20 mouse cellular contexts compared by ENCODE assay signal in genomic region chr2:9894836-9895593, GRCm38 (mm10). TPM values are rescaled to one million over a fixed set of nuclear protein-coding genes. Genes with fewer than 3 reads are reported as not detected.
DNase-seq lines count a peak whose midpoint lies in the region; ATAC-seq and TF ChIP-seq lines count a peak whose summit lies in the region.
"Had no signal": no experiment of that assay in that cellular context is flagged by ENCODE, and none has a peak within 500 bp of the region (broad histone marks: within the 10 kb centered on the region; RNA-seq: fewer than 3 reads in every experiment).

No protein-coding gene starts in this region.

- 1% methylated on average over 19 of the region's 19 CpGs for WGBS in heart, embryonic 14.5 days
- under 1% methylated on average over 19 of the region's 19 CpGs for WGBS in heart, embryonic 10.5 days
- 2% methylated on average over 19 of the region's 19 CpGs for WGBS in embryonic facial prominence, embryonic 13.5 days

- H3K4me2 ChIP-seq in heart, embryonic 14.5 days (ENCODE audit: low read length) = peak overlapping the region; percentile 44; the same call in 1 of the 2 replicates
- H3K4me2 ChIP-seq in embryonic facial prominence, embryonic 13.5 days = peak overlapping the region; percentile 52; the same call in 1 of the 2 replicates

- H3K27me3 ChIP-seq in heart, embryonic 14.5 days (ENCODE audit: control insufficient read depth, insufficient read depth, low read length) = peaks cover 90% of the 10 kb centered on the region
- H3K27me3 ChIP-seq in heart, embryonic 10.5 days (ENCODE audit: insufficient read depth, poor library complexity, severe bottlenecking) = peaks cover 97% of the 10 kb centered on the region
- H3K27me3 ChIP-seq in MEL (ENCODE audit: control insufficient read depth in 1 of 2, insufficient read depth in 2 of 2, low read length in 2 of 2) = no peaks in the 10 kb centered on the region
- H3K27me3 ChIP-seq in embryonic facial prominence, embryonic 13.5 days = peaks cover 96% of the 10 kb centered on the region

- H3K27ac ChIP-seq in heart, embryonic 14.5 days (replicated peaks in 1 of 2; ENCODE audit: control insufficient read depth in 1 of 2, insufficient read depth in 1 of 2, low read depth in 2 of 2, low read length in 2 of 2) = no peak overlapping the region
- H3K27ac ChIP-seq in heart, embryonic 10.5 days = no peak overlapping the region
- no peak overlapping the region for H3K27ac ChIP-seq in MEL (ENCODE audit: control insufficient read depth, low read depth, low read length)
- H3K27ac ChIP-seq in embryonic facial prominence, embryonic 13.5 days = no peak overlapping the region
- H3K27ac ChIP-seq: lung, embryonic 15.5 days had no signal

- peaks cover 0 to 3% of the 10 kb centered on the region in 2 experiments; a peak in 2 of 4 replicates for H3K4me1 ChIP-seq in heart, embryonic 14.5 days (ENCODE audit: control insufficient read depth in 2 of 2, insufficient read depth in 2 of 2, low read length in 2 of 2)
- peaks cover 26% of the 10 kb centered on the region for H3K4me1 ChIP-seq in heart, embryonic 10.5 days
- peaks cover 7 to 27% of the 10 kb centered on the region in 2 experiments for H3K4me1 ChIP-seq in MEL (ENCODE audit: control insufficient read depth in 1 of 2, insufficient read depth in 2 of 2, low read length in 2 of 2)
- peaks cover 8% of the 10 kb centered on the region for H3K4me1 ChIP-seq in embryonic facial prominence, embryonic 13.5 days
- H3K4me1 ChIP-seq: lung, embryonic 15.5 days had no signal

- H3K4me3 ChIP-seq in heart, embryonic 14.5 days (ENCODE audit: control insufficient read depth in 1 of 2, insufficient read depth in 1 of 2, low read depth in 1 of 2, low read length in 2 of 2) = no peak overlapping the region
- no peak overlapping the region; the same call in 1 of the 2 replicates for H3K4me3 ChIP-seq in heart, embryonic 10.5 days
- H3K4me3 ChIP-seq in MEL (ENCODE audit: control insufficient read depth in 1 of 2, insufficient read depth in 1 of 2, low read depth in 2 of 2, low read length in 2 of 2) = peak overlapping the region; percentile 34 to 39
- H3K4me3 ChIP-seq in embryonic facial prominence, embryonic 13.5 days = no peak overlapping the region
- H3K4me3 ChIP-seq: lung, embryonic 15.5 days had no signal

- no peak for ATAC-seq in heart, embryonic 14.5 days (ENCODE audit: insufficient number of reproducible peaks, insufficient read depth, low FRiP score, low read depth)
- peak; percentile 57; the same call in 1 of the 2 replicates for ATAC-seq in embryonic facial prominence, embryonic 13.5 days (ENCODE audit: insufficient number of reproducible peaks, insufficient read depth, low FRiP score, low TSS enrichment, low read depth)
- ATAC-seq in frontal cortex, adult (ENCODE audit: low TSS enrichment) = no peak
- ATAC-seq: intestine, postnatal 0 days had no signal

- H3K9ac ChIP-seq in heart, embryonic 14.5 days (ENCODE audit: low read length) = no peak overlapping the region
- no peak overlapping the region; the same call in 1 of the 2 replicates for H3K9ac ChIP-seq in MEL (ENCODE audit: control insufficient read depth, low read depth, low read length, poor library complexity, severe bottlenecking)
- no peak overlapping the region for H3K9ac ChIP-seq in embryonic facial prominence, embryonic 13.5 days
- H3K9ac ChIP-seq: lung, embryonic 15.5 days had no signal

- H3K79me2 ChIP-seq in MEL (ENCODE audit: control insufficient read depth, insufficient read depth, low read length, poor library complexity) = no peaks in the 10 kb centered on the region

- no peaks in the 10 kb centered on the region for H3K9me3 ChIP-seq in heart, embryonic 14.5 days (ENCODE audit: control insufficient read depth, low read length)
- H3K9me3 ChIP-seq in heart, embryonic 10.5 days = no peaks in the 10 kb centered on the region
- H3K9me3 ChIP-seq in MEL (replicated peaks; ENCODE audit: insufficient read depth, low read length) = no peaks in the 10 kb centered on the region
- no peaks in the 10 kb centered on the region for H3K9me3 ChIP-seq in embryonic facial prominence, embryonic 13.5 days
- H3K9me3 ChIP-seq: lung, embryonic 15.5 days had no signal

- TF ChIP-seq RAD21 in MEL (IDR thresholded peaks at IDR 0.05; ENCODE audit: low read depth, low read length) = no peak

- TF ChIP-seq POLR2A in MEL (IDR thresholded peaks at IDR 0.05; ENCODE audit: control insufficient read depth in 1 of 2, insufficient read depth in 1 of 2, low read depth in 1 of 2, low read length in 2 of 2, poor library complexity in 1 of 2) = no peak

- no peak for TF ChIP-seq CTCF in MEL (IDR thresholded peaks at IDR 0.05 in 2 of 3, conservative IDR thresholded peaks at IDR 0.05 in 1 of 3; ENCODE audit: control insufficient read depth in 1 of 3, insufficient read depth in 1 of 3, low read depth in 2 of 3, low read length in 3 of 3, poor library complexity in 1 of 3, severe bottlenecking in 1 of 3)

- TF ChIP-seq EP300 in MEL (IDR thresholded peaks at IDR 0.05; ENCODE audit: low read depth in 1 of 2, low read length in 2 of 2) = peak in 1 of 2 experiments; percentile 26; a peak in 2 of 4 replicates

- DNase-seq in heart, embryonic 10.5 days (ENCODE audit: low spot score) = no peak
- DNase-seq in MEL (ENCODE audit: low read depth, low spot score) = peak; percentile 44
- DNase-seq in naive thymus-derived CD4-positive, alpha-beta T cell, adult 2 months (ENCODE audit: low read depth) = peak; percentile 10
- DNase-seq in ovary, postnatal 36 days (ENCODE audit: low spot score) = no peak
- DNase-seq: adrenal gland, adult 2 months; cerebellum, adult 8-10 months; heart, adult 18-20 months; kidney, postnatal 25 days; thymus, adult 18-20 months had no signal

- no peaks in the 10 kb centered on the region for H3K36me3 ChIP-seq in heart, embryonic 14.5 days (ENCODE audit: control insufficient read depth, insufficient read depth, low read length)
- H3K36me3 ChIP-seq in heart, embryonic 10.5 days = no peaks in the 10 kb centered on the region
- peaks cover 0 to 19% of the 10 kb centered on the region in 2 experiments; a peak in 2 of 4 replicates for H3K36me3 ChIP-seq in MEL (ENCODE audit: control insufficient read depth in 1 of 2, insufficient read depth in 2 of 2, low read length in 2 of 2)
- H3K36me3 ChIP-seq in embryonic facial prominence, embryonic 13.5 days = no peaks in the 10 kb centered on the region
- H3K36me3 ChIP-seq: lung, embryonic 15.5 days had no signal

TF ChIP-seq in MEL, 35 proteins besides CTCF, POLR2A, EP300 and RAD21:
- TF ChIP-seq JUND (IDR thresholded peaks at IDR 0.05; ENCODE audit: low read depth, low read length) (no peak), MAZ (IDR thresholded peaks at IDR 0.05; ENCODE audit: low read depth, low read length) (no peak), MYB (IDR thresholded peaks at IDR 0.05; ENCODE audit: low read depth, low read length) (no peak), KAT2A (conservative IDR thresholded peaks at IDR 0.05; ENCODE audit: low read depth, low read length) (no peak), BHLHE40 (IDR thresholded peaks at IDR 0.05; ENCODE audit: borderline replicate concordance, low read depth, low read length) (no peak), TBP (IDR thresholded peaks at IDR 0.05; ENCODE audit: low read depth, low read length) (no peak), MXI1 (IDR thresholded peaks at IDR 0.05; ENCODE audit: low read depth, low read length) (peak; percentile 28; the same call in 1 of the 2 replicates), USF2 (IDR thresholded peaks at IDR 0.05; ENCODE audit: borderline replicate concordance in 1 of 2, insufficient read depth in 1 of 2, low read depth in 1 of 2, low read length in 2 of 2) (no peak), POLR2AphosphoS5 (IDR thresholded peaks at IDR 0.05; ENCODE audit: borderline replicate concordance, low read depth, low read length) (no peak), CHD1 (IDR thresholded peaks at IDR 0.05; ENCODE audit: low read depth, low read length) (no peak), ETS1 (IDR thresholded peaks at IDR 0.05; ENCODE audit: low read depth, low read length) (0 out of 2 replicates have a peak, but pooled peaks have one; percentile 11), NELFE (IDR thresholded peaks at IDR 0.05; ENCODE audit: low read depth, low read length) (no peak), GABPA (IDR thresholded peaks at IDR 0.05; ENCODE audit: low read depth, low read length) (no peak), SMC3 (IDR thresholded peaks at IDR 0.05; ENCODE audit: low read depth, low read length) (no peak), MAFK (IDR thresholded peaks at IDR 0.05; ENCODE audit: borderline replicate concordance, low read depth, low read length) (no peak)

RNA-seq across cellular contexts. Expression of gene Gata3, which starts 5.2 kb away (rescaled TPM):
- polyA plus RNA-seq in heart, embryonic 14.5 days (2014; fragmentation: Nextera tagmentation; extraction: Ambion mirVana) = 2.4 and 3.1 TPM in 2 replicates
- 9.1 and 21.7 TPM in 2 replicates for polyA plus RNA-seq in heart, embryonic 10.5 days (2016; fragmentation: Nextera tagmentation; extraction: Ambion mirVana)
- 0.12 and 0.46 TPM in 2 replicates for total RNA-seq in MEL (2012; rRNA removed)
- 1 to 10 TPM in 1 of 2 experiments, not detected in 1; 2.0 TPM for polyA plus RNA-seq in MEL (2012; ENCODE audit: insufficient read depth in 1 of 2, insufficient read length in 2 of 2, low read depth in 1 of 2, low replicate concordance in 2 of 2, missing spikeins in 1 of 2)
- 21.7 and 29.8 TPM in 2 replicates for polyA plus RNA-seq in embryonic facial prominence, embryonic 13.5 days (2015; fragmentation: Nextera tagmentation; extraction: Ambion mirVana)
- total RNA-seq: liver, adult 2 months had no signal

RNA-seq across cellular contexts. Expression of gene 9230102O04Rik, which starts 5.7 kb away (rescaled TPM):
- not detected in 2 replicates for polyA plus RNA-seq in heart, embryonic 14.5 days (2014; fragmentation: Nextera tagmentation; extraction: Ambion mirVana)
- 0.76 TPM in 1 of 2 replicates, not detected in the other for polyA plus RNA-seq in heart, embryonic 10.5 days (2016; fragmentation: Nextera tagmentation; extraction: Ambion mirVana)
- 0.50 and 1.5 TPM in 2 replicates for total RNA-seq in MEL (2012; rRNA removed)
- 1 to 10 TPM in 1 of 2 experiments, not detected in 1; 2.4 TPM for polyA plus RNA-seq in MEL (2012; ENCODE audit: insufficient read depth in 1 of 2, insufficient read length in 2 of 2, low read depth in 1 of 2, low replicate concordance in 2 of 2, missing spikeins in 1 of 2)
- 0.70 and 0.79 TPM in 2 replicates for polyA plus RNA-seq in embryonic facial prominence, embryonic 13.5 days (2015; fragmentation: Nextera tagmentation; extraction: Ambion mirVana)
- total RNA-seq: adrenal gland, adult 2 months; heart, adult 18-20 months; hematopoietic stem cell, adult 5-6 weeks; layer of hippocampus, postnatal 10 days; left cerebral cortex, postnatal 14 days; liver, adult 2 months; megakaryocyte, adult 5-6 weeks had no signal
- polyA plus RNA-seq: adrenal gland, adult 2 months; intestine, postnatal 0 days; liver, adult 2 months; lung, embryonic 15.5 days had no signal

RNA-seq across cellular contexts. Expression of gene 4930412O13Rik, which starts 14.0 kb away (rescaled TPM):
- polyA plus RNA-seq in heart, embryonic 14.5 days (2014; fragmentation: Nextera tagmentation; extraction: Ambion mirVana) = 0.57 TPM in 1 of 2 replicates, not detected in the other
- polyA plus RNA-seq in heart, embryonic 10.5 days (2016; fragmentation: Nextera tagmentation; extraction: Ambion mirVana) = 1.1 and 2.6 TPM in 2 replicates
- total RNA-seq in MEL (2012; rRNA removed) = not detected in 2 replicates
- under 1 TPM in 1 of 2 experiments, not detected in 1; 0.28 TPM for polyA plus RNA-seq in MEL (2012; ENCODE audit: insufficient read depth in 1 of 2, insufficient read length in 2 of 2, low read depth in 1 of 2, low replicate concordance in 2 of 2, missing spikeins in 1 of 2)
- 1.0 TPM in 1 of 2 replicates, not detected in the other for polyA plus RNA-seq in embryonic facial prominence, embryonic 13.5 days (2015; fragmentation: Nextera tagmentation; extraction: Ambion mirVana)
- total RNA-seq: heart, adult 18-20 months; hematopoietic stem cell, adult 5-6 weeks; layer of hippocampus, postnatal 10 days; left cerebral cortex, postnatal 14 days; liver, adult 2 months; megakaryocyte, adult 5-6 weeks had no signal
- polyA plus RNA-seq: intestine, postnatal 0 days; liver, adult 2 months; lung, embryonic 15.5 days; neural tube, embryonic 14.5 days had no signal

Comparison
In these comparisons a context has a peak if more than half of its experiments do, and no peak if none do; other contexts are left out.
1. H3K4me3 ChIP-seq: peak in MEL (2 of 2); none in heart, embryonic 14.5 days (0 of 2), heart, embryonic 10.5 days (single experiment) and embryonic facial prominence, embryonic 13.5 days (single experiment).
2. DNase-seq: peak in MEL (single experiment) and naive thymus-derived CD4-positive, alpha-beta T cell, adult 2 months (single experiment); none in heart, embryonic 10.5 days (single experiment) and ovary, postnatal 36 days (single experiment).